Mouse (Mus musculus) adipocyte (in vitro differentiated cells): Measurements from ENCODE around the gene Klhl31.
A peak's percentile ranks its signal among the peaks of the same experiment; 100 is the strongest.

Source experiments
- DNase-seq: peaks from one replicate; pipeline ENCODE4 v3.0.0-alpha.2; 2016; ENCODE audit warnings: low spot score

The Klhl31 gene

GRCm38 (mm10) chr9:77636450-77636951 lies at the start of gene Klhl31:
TSS of gene Klhl31 (plus strand) at chr9:77636500.
- no peak for DNase-seq

GRCm38 (mm10) chr9:77586806-77587591 lies 49.3 kb upstream of the Klhl31 start:
- no peak for DNase-seq

GRCm38 (mm10) chr9:77587616-77588015 lies 48.7 kb upstream of the Klhl31 start:
- DNase-seq: no peak

GRCm38 (mm10) chr9:77589496-77589895 lies 46.8 kb upstream of the Klhl31 start:
- no peak for DNase-seq

GRCm38 (mm10) chr9:77592423-77592822 lies 43.9 kb upstream of the Klhl31 start:
- no peak for DNase-seq

- DNase-seq: no peak
Observed at GRCm38 (mm10) chr9:77595006-77595626, 41.2 kb upstream of the Klhl31 start.

- peak; percentile 87 for DNase-seq
Observed at GRCm38 (mm10) chr9:77596355-77596754, 39.9 kb upstream of the Klhl31 start.

GRCm38 (mm10) chr9:77598560-77598959 lies 37.7 kb upstream of the Klhl31 start:
- DNase-seq: no peak

- DNase-seq: no peak
Observed at GRCm38 (mm10) chr9:77602302-77603266, 33.7 kb upstream of the Klhl31 start.

- DNase-seq: no peak
Observed at GRCm38 (mm10) chr9:77603965-77604509, 32.3 kb upstream of the Klhl31 start.

- no peak for DNase-seq
Observed at GRCm38 (mm10) chr9:77607295-77607694, 29.0 kb upstream of the Klhl31 start.

GRCm38 (mm10) chr9:77607840-77608239 lies 28.5 kb upstream of the Klhl31 start:
- DNase-seq: peak; percentile 15

- no peak for DNase-seq
Observed at GRCm38 (mm10) chr9:77610811-77611210, 25.5 kb upstream of the Klhl31 start.

- DNase-seq: no peak
Observed at GRCm38 (mm10) chr9:77612349-77612748, 24.0 kb upstream of the Klhl31 start.

GRCm38 (mm10) chr9:77615868-77616267 lies 20.4 kb upstream of the Klhl31 start:
- no peak for DNase-seq

- no peak for DNase-seq
Observed at GRCm38 (mm10) chr9:77616796-77617195, 19.5 kb upstream of the Klhl31 start.

GRCm38 (mm10) chr9:77617751-77618150 lies 18.5 kb upstream of the Klhl31 start:
- DNase-seq: no peak

GRCm38 (mm10) chr9:77618392-77618791 lies 17.9 kb upstream of the Klhl31 start:
- no peak for DNase-seq

- DNase-seq: no peak
Observed at GRCm38 (mm10) chr9:77620077-77620476, 16.2 kb upstream of the Klhl31 start.

- peak; percentile 62 for DNase-seq
Observed at GRCm38 (mm10) chr9:77620482-77620881, 15.8 kb upstream of the Klhl31 start.

- no peak for DNase-seq
Observed at GRCm38 (mm10) chr9:77622874-77623273, 13.4 kb upstream of the Klhl31 start.
